Mouse (Mus musculus) forebrain, embryonic 10.5 days (tissue): ENCODE results near the gene Dedd. TPM values are rescaled to one million over a fixed set of nuclear protein-coding genes. Genes with fewer than 3 reads are reported as not detected.
"Not testable (repeated sequence)": the region's sequence is repeated elsewhere in the genome, so short reads cannot be mapped to it uniquely, and the experiment has no call there.

Experiments used
- DNase-seq: peaks from one replicate; pipeline ENCODE4 v3.0.0-alpha.2; 2017; ENCODE audit warnings: low spot score; ENCODE audit errors: extremely low spot score
- H3K27ac ChIP-seq: fragments of 300-500 bp; sonication (generic); 2 replicates; pipeline ENCODE4 v1.5.1; 2016; ENCODE audit warnings: mild to moderate bottlenecking
- H3K27me3 ChIP-seq: fragments of 300-500 bp; sonication (generic); 2 replicates; pipeline ENCODE4 v1.6.1; 2016; ENCODE audit warnings: mild to moderate bottlenecking; ENCODE audit not compliant: poor library complexity, severe bottlenecking
- H3K36me3 ChIP-seq: fragments of 300-500 bp; sonication (generic); replicated peaks from 2 replicates; pipeline ENCODE4 v1.6.1; 2016; ENCODE audit warnings: mild to moderate bottlenecking, moderate library complexity
- H3K4me1 ChIP-seq: fragments of 300-500 bp; sonication (generic); 2 replicates; pipeline ENCODE4 v1.6.1; 2016
- H3K4me3 ChIP-seq: fragments of 300-500 bp; sonication (generic); 2 replicates; pipeline ENCODE4 v1.5.1; 2016; ENCODE audit warnings: mild to moderate bottlenecking, moderate library complexity
- H3K9me3 ChIP-seq: fragments of 300-500 bp; sonication (generic); 2 replicates; pipeline ENCODE4 v1.6.1; 2016; ENCODE audit warnings: mild to moderate bottlenecking, moderate library complexity
- WGBS: fragments of 180-500 bp; shearing (Covaris S2); methylation state at CpG from one replicate; pipeline ENCODE4 v1.1.7; 2016; 5-methylcytosine and 5-hydroxymethylcytosine counted together
- polyA plus RNA-seq: library from polyadenylated mRNA; unstranded; fragments of >200 nt; fragmentation: Nextera tagmentation; extraction: Ambion mirVana; gene quantifications from 2 replicates; pipeline ENCODE4 v1.2.1, GENCODE M21; 2016

Dedd gene
- polyA plus RNA-seq, 1 experiment from 2014 or later, result 46.5 TPM

- H3K4me1 ChIP-seq, result 0 out of 2 replicates have a peak, but pooled peaks cover 5% of the 10 kb centered on the region
- no peaks in the 10 kb centered on the region for H3K9me3 ChIP-seq
- H3K27ac ChIP-seq, result no peak overlapping the region
- no peaks in the 10 kb centered on the region for H3K27me3 ChIP-seq
- no peak for DNase-seq
- no peak overlapping the region for H3K4me3 ChIP-seq
- H3K36me3 ChIP-seq, result peaks cover 8% of the 10 kb centered on the region; the same call in 1 of the 2 replicates
- 75% methylated on average over 1 of the region's 1 CpGs for WGBS
These were observed 6.9 kb upstream of the Dedd start for GRCm38 (mm10) chr1:171322012-171322411.

DNA sequence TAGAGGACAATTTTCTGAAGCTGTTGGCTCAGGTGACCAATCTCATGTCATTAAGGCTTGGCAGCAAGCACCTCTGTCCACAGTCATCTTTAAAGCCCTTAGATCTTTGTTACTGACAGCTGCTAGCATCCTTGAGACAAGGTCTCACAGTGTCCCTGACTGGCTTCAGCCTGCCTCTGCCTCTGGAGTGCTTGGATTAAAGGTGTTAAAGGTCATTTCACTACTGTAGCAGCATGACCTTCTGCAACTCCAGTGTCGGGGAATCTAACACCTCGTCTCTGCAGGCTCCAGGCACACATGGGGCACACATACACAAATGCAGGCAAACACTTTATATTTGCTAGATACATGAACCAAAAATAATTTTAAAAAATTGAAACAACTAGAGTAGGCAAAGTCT lies 3.4 kb upstream of the Dedd start:
- WGBS, result 93% methylated on average over 2 of the region's 2 CpGs
- DNase-seq, result no peak
- Histone ChIP-seq H3K4me1 (peaks cover 21% of the 10 kb centered on the region), H3K36me3 (peaks cover 8% of the 10 kb centered on the region; the same call in 1 of the 2 replicates), H3K27me3 (no peaks in the 10 kb centered on the region), H3K4me3 (no peak overlapping the region), H3K9me3 (no peaks in the 10 kb centered on the region), H3K27ac (no peak overlapping the region)

DNA sequence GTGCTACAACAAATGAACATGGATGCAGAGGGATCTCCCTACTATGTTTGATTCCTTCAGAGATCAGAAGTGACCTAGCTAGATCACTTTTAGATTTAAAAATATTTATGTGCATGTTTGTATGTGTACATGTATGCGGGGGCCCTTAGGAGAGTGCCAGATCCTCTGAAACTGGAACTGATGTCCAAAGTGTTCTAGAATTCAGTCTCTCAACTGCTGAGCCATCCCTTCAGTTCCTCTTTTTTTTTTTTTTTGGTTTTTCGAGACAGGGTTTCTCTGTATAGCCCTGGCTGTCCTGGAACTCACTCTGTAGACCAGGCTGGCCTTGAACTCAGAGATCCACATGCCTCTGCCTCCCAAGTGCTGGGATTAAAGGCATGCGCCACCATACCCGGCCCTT lies 2.4 kb upstream of the Dedd start:
- H3K9me3 ChIP-seq, H3K27ac ChIP-seq, H3K4me3 ChIP-seq, DNase-seq, H3K36me3 ChIP-seq, H3K27me3 ChIP-seq: not testable (repeated sequence)
- 84% methylated on average over 4 of the region's 4 CpGs for WGBS
- H3K4me1 ChIP-seq, result peaks cover 32% of the 10 kb centered on the region

GRCm38 (mm10) chr1:171328244-171328643 lies 701 bp upstream of the Dedd start:
- Histone ChIP-seq H3K4me1 (peaks cover 38% of the 10 kb centered on the region), H3K27ac (peak overlapping the region; percentile 100), H3K36me3 (peaks cover 19% of the 10 kb centered on the region; the same call in 1 of the 2 replicates), H3K4me3 (peak overlapping the region; percentile 86), H3K9me3 (no peaks in the 10 kb centered on the region), H3K27me3 (no peaks in the 10 kb centered on the region)
- no peak for DNase-seq
- WGBS, result 50% methylated on average over 9 of the region's 9 CpGs

DNA sequence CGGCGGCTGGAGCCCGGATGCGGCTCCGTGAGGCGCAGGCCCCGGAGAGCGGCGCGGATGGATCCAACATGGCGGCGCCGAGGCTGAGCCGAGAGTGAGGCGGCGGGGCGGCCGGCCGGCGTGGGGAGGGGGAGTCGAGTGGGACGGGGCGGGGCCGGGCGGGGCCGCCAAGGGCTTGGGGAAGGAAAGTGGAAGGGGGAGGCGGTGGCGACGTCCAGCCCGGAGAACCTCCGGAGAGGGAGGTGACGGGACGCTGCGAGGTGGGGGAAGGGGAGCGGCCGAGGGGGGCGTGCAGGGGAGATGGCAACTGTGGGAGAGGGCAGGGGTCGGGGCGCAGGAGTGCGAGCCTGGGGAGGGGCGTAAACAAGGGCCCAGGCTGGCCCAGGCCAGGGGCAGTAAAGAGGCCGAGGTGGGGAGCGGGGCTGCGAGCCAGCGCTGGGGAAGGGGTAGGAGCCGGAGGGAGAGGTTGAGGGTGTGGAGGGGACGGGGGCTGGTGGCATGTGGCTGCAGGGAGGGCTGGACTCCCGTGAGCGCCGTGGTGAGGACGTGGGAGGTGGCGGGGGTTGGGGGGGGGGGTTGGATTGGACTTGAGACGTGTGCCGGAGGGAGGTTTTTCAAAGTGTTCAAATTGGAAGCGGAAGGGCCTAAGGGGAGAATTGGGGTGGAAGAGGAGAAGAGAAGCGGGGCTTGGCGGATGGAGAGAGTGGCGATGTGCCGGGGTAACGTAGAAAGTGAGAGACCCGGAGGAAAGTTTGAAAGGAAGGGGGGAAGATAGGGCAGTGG lies 679 bp downstream of the Dedd start:
- H3K27me3 ChIP-seq, result no peaks in the 10 kb centered on the region
- peak overlapping the region; percentile 86 for H3K4me3 ChIP-seq
- no peaks in the 10 kb centered on the region for H3K9me3 ChIP-seq
- peak; percentile 93 for DNase-seq
- peaks cover 28% of the 10 kb centered on the region for H3K36me3 ChIP-seq
- 1% methylated on average over 59 of the region's 61 CpGs for WGBS
- peaks cover 41% of the 10 kb centered on the region for H3K4me1 ChIP-seq
- H3K27ac ChIP-seq, result peak overlapping the region; percentile 100

GRCm38 (mm10) chr1:171330216-171330560 lies 1.2 kb downstream of the Dedd start:
- DNase-seq, result no peak
- Histone ChIP-seq H3K27me3 (no peaks in the 10 kb centered on the region), H3K4me1 (peaks cover 41% of the 10 kb centered on the region), H3K9me3 (no peaks in the 10 kb centered on the region), H3K27ac (peak overlapping the region; percentile 100), H3K36me3 (peaks cover 31% of the 10 kb centered on the region), H3K4me3 (peak overlapping the region; percentile 86)
- 1% methylated on average over 4 of the region's 4 CpGs for WGBS

DNA sequence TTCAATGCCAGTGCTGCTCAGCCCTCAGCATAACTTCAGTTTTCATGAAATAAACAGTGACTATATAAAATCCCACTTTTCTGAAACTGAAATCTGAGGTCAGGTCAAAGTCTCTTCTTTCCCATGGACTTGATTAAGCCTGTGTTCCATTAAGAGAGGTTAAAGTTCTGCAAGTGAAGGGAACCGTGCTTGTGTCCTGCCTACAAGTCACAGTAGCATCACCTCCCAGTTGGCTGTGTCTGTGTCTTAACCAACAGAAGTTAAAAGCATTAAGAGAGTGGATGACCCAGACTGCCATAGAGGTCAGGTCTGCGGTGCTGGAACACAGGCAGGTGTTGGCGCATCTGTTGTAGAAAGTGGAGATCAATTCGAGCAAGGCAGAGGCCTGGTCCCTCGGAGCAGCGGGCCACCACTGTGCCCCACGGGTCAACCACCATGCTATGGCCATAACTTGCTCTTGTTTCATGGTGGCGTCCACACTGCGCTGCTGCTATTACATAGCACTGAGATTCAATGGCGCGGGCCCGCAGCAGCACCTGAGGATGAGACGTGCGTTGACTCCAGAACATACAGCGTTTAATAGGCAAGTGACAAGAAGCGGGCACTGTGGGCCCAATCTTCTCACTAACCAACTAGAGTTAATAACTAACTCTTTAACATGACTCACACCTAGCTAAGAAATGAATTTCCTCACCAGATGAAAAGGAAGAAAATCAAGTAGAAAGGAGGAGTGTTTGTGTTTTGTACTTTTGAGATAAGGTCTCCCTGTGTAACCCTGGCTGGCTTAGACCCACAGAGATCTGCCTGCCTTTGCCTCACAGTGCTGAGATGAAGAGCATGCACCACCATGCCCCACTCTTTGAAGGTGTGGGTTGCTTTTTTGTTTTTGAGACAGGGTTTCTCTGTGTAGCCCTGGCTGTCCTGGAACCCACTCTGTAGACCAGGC lies 13.6 kb downstream of the Dedd start:
- 94% methylated on average over 16 of the region's 16 CpGs for WGBS
- Histone ChIP-seq H3K4me1 (peaks cover 27% of the 10 kb centered on the region), H3K27ac (no peak overlapping the region), H3K9me3 (peaks cover 7% of the 10 kb centered on the region), H3K4me3 (no peak overlapping the region), H3K36me3 (peaks cover 66% of the 10 kb centered on the region), H3K27me3 (no peaks in the 10 kb centered on the region)
- DNase-seq, result no peak

GRCm38 (mm10) chr1:171343922-171344677 lies 15.2 kb downstream of the Dedd start:
- peak overlapping the region; percentile 71 for H3K4me3 ChIP-seq

DNA sequence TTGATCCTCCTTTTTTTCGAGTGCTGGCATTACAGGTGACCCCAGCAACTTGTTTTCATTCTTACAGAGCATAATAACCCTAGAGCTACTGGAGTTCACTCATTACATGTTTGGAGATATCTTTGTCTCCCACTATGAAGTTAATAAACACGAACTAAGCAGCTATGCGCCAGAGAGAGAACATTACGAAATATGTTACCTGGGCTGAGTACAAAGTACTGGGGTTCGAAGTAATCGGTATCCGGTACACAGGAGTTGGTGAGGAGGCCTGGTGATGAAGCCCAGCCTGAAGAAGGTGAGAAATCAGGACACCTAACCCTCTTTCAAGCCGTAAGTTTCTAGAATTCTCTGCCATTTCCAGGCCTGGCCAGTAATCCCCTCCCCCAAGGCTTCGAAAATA lies 15.8 kb downstream of the Dedd start:
- no peak for DNase-seq
- H3K36me3 ChIP-seq, result peaks cover 53% of the 10 kb centered on the region

More at GRCm38 (mm10) chr1:171343922-171344677, 15.2 kb downstream of the Dedd start:
- no peak for DNase-seq
- Histone ChIP-seq H3K27ac (no peak overlapping the region), H3K9me3 (peaks cover 7% of the 10 kb centered on the region), H3K36me3 (peaks cover 56% of the 10 kb centered on the region), H3K27me3 (no peaks in the 10 kb centered on the region), H3K4me1 (peaks cover 32% of the 10 kb centered on the region)
- WGBS, result 87% methylated on average over 9 of the region's 9 CpGs

GRCm38 (mm10) chr1:171345225-171346094 lies 16.5 kb downstream of the Dedd start, which contains the start of the genes Nit1 and Pfdn2:
Nit1 (minus strand) TSS chr1:171345646.
Pfdn2 (plus strand) TSS chr1:171345670.
- 2% methylated on average over 53 of the region's 53 CpGs for WGBS

More for the DNA sequence above, 15.8 kb downstream of the Dedd start:
- Histone ChIP-seq H3K4me3 (peak overlapping the region; percentile 71), H3K27me3 (no peaks in the 10 kb centered on the region), H3K9me3 (peaks cover 7% of the 10 kb centered on the region), H3K4me1 (peaks cover 32% of the 10 kb centered on the region), H3K27ac (peak overlapping the region; percentile 87)
- WGBS, result 81% methylated on average over 9 of the region's 9 CpGs

DNA sequence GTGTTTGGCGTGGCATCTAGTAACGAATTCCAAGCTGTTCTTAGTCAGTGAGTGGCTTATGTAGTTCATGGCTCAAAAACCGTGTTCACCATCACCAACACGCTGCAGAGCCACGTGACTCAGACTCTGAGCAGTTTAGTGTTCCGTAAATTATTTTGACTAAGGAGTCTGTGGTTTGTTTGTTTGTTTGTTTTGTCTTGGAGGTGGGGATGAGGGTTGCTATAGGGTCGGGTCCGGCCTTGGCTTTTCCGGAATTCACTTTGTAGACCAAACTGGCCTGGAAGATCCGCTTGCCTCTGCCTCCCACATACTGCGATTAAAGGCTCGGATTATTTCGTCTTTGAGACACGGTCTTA lies 17.1 kb downstream of the Dedd start:
- 2% methylated on average over 14 of the region's 14 CpGs for WGBS
- Histone ChIP-seq H3K4me1 (peaks cover 32% of the 10 kb centered on the region), H3K27ac (peak overlapping the region; percentile 87), H3K27me3 (no peaks in the 10 kb centered on the region), H3K9me3 (peaks cover 7% of the 10 kb centered on the region), H3K4me3 (peak overlapping the region; percentile 71), H3K36me3 (peaks cover 40% of the 10 kb centered on the region)
- DNase-seq, result no peak

More at GRCm38 (mm10) chr1:171345225-171346094, 16.5 kb downstream of the Dedd start, which contains the start of the genes Nit1 and Pfdn2:
- DNase-seq, result peak; percentile 96
- Histone ChIP-seq H3K36me3 (peaks cover 46% of the 10 kb centered on the region), H3K9me3 (peaks cover 7% of the 10 kb centered on the region), H3K4me1 (peaks cover 32% of the 10 kb centered on the region), H3K27ac (peak within 1 kb of the TSS; percentile 87), H3K27me3 (no peaks in the 10 kb centered on the region), H3K4me3 (peak within 1 kb of the TSS; percentile 71)
